Mouse (Mus musculus): Measurements from ENCODE around the gene Mvd. TPM values are rescaled to one million over a fixed set of nuclear protein-coding genes. Genes with fewer than 3 reads are reported as not detected.

Mvd gene
- polyA plus RNA-seq (2014; fragmentation: Nextera tagmentation; extraction: Ambion mirVana), result 52.6 and 60.2 TPM in 2 replicates

- H3K4me1 ChIP-seq (replicated peaks; ENCODE audit: control insufficient read depth, insufficient read depth, low read length), result peaks cover 21% of the 10 kb centered on the region
- H3K4me3 ChIP-seq (ENCODE audit: low read depth, low read length), result peak within 1 kb of the TSS; percentile 81
- no peaks in the 10 kb centered on the region for H3K27me3 ChIP-seq (replicated peaks; ENCODE audit: control insufficient read depth, insufficient read depth, low read length)
- H3K36me3 ChIP-seq (ENCODE audit: control insufficient read depth, insufficient read depth, low read length), result peaks cover 11% of the 10 kb centered on the region; the same call in 1 of the 2 replicates
- WGBS, result 1% methylated on average over 47 of the region's 47 CpGs
- peak within 1 kb of the TSS; percentile 96 for H3K27ac ChIP-seq (ENCODE audit: low read depth)
- peak within 1 kb of the TSS; percentile 82 for H3K4me2 ChIP-seq (ENCODE audit: low read length)
- no peaks in the 10 kb centered on the region for H3K9me3 ChIP-seq (ENCODE audit: control insufficient read depth, low read length)
- ATAC-seq (replicated peaks; ENCODE audit: low FRiP score, low TSS enrichment, low read depth) (peak; percentile 97), DNase-seq (ENCODE audit: low spot score) (peak; percentile 96)
- peak within 1 kb of the TSS; percentile 74 for H3K9ac ChIP-seq (ENCODE audit: low read length)
Observed at GRCm38 (mm10) chr8:122443262-122444006, at the start of gene Mvd. Gene Mvd (minus strand): TSS chr8:122443422.

GRCm38 (mm10) chr8:122488387-122488786 is 45.2 kb upstream of the Mvd start:
- H3K27ac ChIP-seq (ENCODE audit: low read depth), result no peak overlapping the region
- ATAC-seq (replicated peaks; ENCODE audit: low FRiP score, low TSS enrichment, low read depth) (no peak), DNase-seq (ENCODE audit: low spot score) (no peak)
- WGBS, result 92% methylated on average over 9 of the region's 9 CpGs
- H3K9ac ChIP-seq (ENCODE audit: low read length), result no peak overlapping the region
- no peaks in the 10 kb centered on the region for H3K9me3 ChIP-seq (ENCODE audit: control insufficient read depth, low read length)
- H3K27me3 ChIP-seq (replicated peaks; ENCODE audit: control insufficient read depth, insufficient read depth, low read length), result no peaks in the 10 kb centered on the region
- no peaks in the 10 kb centered on the region for H3K4me1 ChIP-seq (replicated peaks; ENCODE audit: control insufficient read depth, insufficient read depth, low read length)
- H3K36me3 ChIP-seq (ENCODE audit: control insufficient read depth, insufficient read depth, low read length), result peaks cover 92% of the 10 kb centered on the region
- H3K4me3 ChIP-seq (ENCODE audit: low read depth, low read length), result no peak overlapping the region
- no peak overlapping the region for H3K4me2 ChIP-seq (ENCODE audit: low read length)

GRCm38 (mm10) chr8:122484831-122485230 is 41.6 kb upstream of the Mvd start:
- H3K36me3 ChIP-seq (ENCODE audit: control insufficient read depth, insufficient read depth, low read length), result peaks cover 92% of the 10 kb centered on the region
- WGBS, result 92% methylated on average over 12 of the region's 12 CpGs

GRCm38 (mm10) chr8:122483877-122484276 is 40.7 kb upstream of the Mvd start:
- ATAC-seq (replicated peaks; ENCODE audit: low FRiP score, low TSS enrichment, low read depth), result no peak
- H3K27me3 ChIP-seq (replicated peaks; ENCODE audit: control insufficient read depth, insufficient read depth, low read length), result no peaks in the 10 kb centered on the region
- no peak overlapping the region for H3K4me2 ChIP-seq (ENCODE audit: low read length)
- no peak for DNase-seq (ENCODE audit: low spot score)
- no peak overlapping the region for H3K9ac ChIP-seq (ENCODE audit: low read length)
- no peaks in the 10 kb centered on the region for H3K9me3 ChIP-seq (ENCODE audit: control insufficient read depth, low read length)
- 96% methylated on average over 7 of the region's 7 CpGs for WGBS
- H3K36me3 ChIP-seq (ENCODE audit: control insufficient read depth, insufficient read depth, low read length), result peaks cover 94% of the 10 kb centered on the region
- no peak overlapping the region for H3K27ac ChIP-seq (ENCODE audit: low read depth)
- H3K4me1 ChIP-seq (replicated peaks; ENCODE audit: control insufficient read depth, insufficient read depth, low read length), result no peaks in the 10 kb centered on the region
- H3K4me3 ChIP-seq (ENCODE audit: low read depth, low read length), result no peak overlapping the region

More at GRCm38 (mm10) chr8:122484831-122485230, 41.6 kb upstream of the Mvd start:
- no peak overlapping the region for H3K9ac ChIP-seq (ENCODE audit: low read length)
- H3K4me2 ChIP-seq (ENCODE audit: low read length), result no peak overlapping the region
- no peak overlapping the region for H3K4me3 ChIP-seq (ENCODE audit: low read depth, low read length)
- H3K27ac ChIP-seq (ENCODE audit: low read depth), result no peak overlapping the region
- H3K4me1 ChIP-seq (replicated peaks; ENCODE audit: control insufficient read depth, insufficient read depth, low read length), result no peaks in the 10 kb centered on the region
- DNase-seq (ENCODE audit: low spot score), result no peak
- H3K9me3 ChIP-seq (ENCODE audit: control insufficient read depth, low read length), result no peaks in the 10 kb centered on the region
- no peak for ATAC-seq (replicated peaks; ENCODE audit: low FRiP score, low TSS enrichment, low read depth)
- no peaks in the 10 kb centered on the region for H3K27me3 ChIP-seq (replicated peaks; ENCODE audit: control insufficient read depth, insufficient read depth, low read length)

- Histone ChIP-seq H3K9me3 (ENCODE audit: control insufficient read depth, low read length) (no peaks in the 10 kb centered on the region), H3K36me3 (ENCODE audit: control insufficient read depth, insufficient read depth, low read length) (peaks cover 84% of the 10 kb centered on the region), H3K4me3 (ENCODE audit: low read depth, low read length) (no peak overlapping the region), H3K4me2 (ENCODE audit: low read length) (no peak overlapping the region), H3K4me1 (replicated peaks; ENCODE audit: control insufficient read depth, insufficient read depth, low read length) (no peaks in the 10 kb centered on the region), H3K27ac (ENCODE audit: low read depth) (no peak overlapping the region), H3K9ac (ENCODE audit: low read length) (no peak overlapping the region), H3K27me3 (replicated peaks; ENCODE audit: control insufficient read depth, insufficient read depth, low read length) (no peaks in the 10 kb centered on the region)
- ATAC-seq (replicated peaks; ENCODE audit: low FRiP score, low TSS enrichment, low read depth) (no peak), DNase-seq (ENCODE audit: low spot score) (no peak)
- WGBS, result 95% methylated on average over 8 of the region's 8 CpGs
Observed at GRCm38 (mm10) chr8:122482448-122482847, 39.2 kb upstream of the Mvd start.

- Histone ChIP-seq H3K4me2 (ENCODE audit: low read length) (peak within 1 kb of the TSS; percentile 88), H3K4me3 (ENCODE audit: low read depth, low read length) (peak within 1 kb of the TSS; percentile 97), H3K4me1 (replicated peaks; ENCODE audit: control insufficient read depth, insufficient read depth, low read length) (peaks cover 20% of the 10 kb centered on the region), H3K27ac (ENCODE audit: low read depth) (peak within 1 kb of the TSS; percentile 48; the same call in 1 of the 2 replicates), H3K9me3 (ENCODE audit: control insufficient read depth, low read length) (no peaks in the 10 kb centered on the region), H3K9ac (ENCODE audit: low read length) (peak within 1 kb of the TSS; percentile 81), H3K36me3 (ENCODE audit: control insufficient read depth, insufficient read depth, low read length) (peaks cover 23% of the 10 kb centered on the region), H3K27me3 (replicated peaks; ENCODE audit: control insufficient read depth, insufficient read depth, low read length) (no peaks in the 10 kb centered on the region)
- ATAC-seq (replicated peaks; ENCODE audit: low FRiP score, low TSS enrichment, low read depth) (peak; percentile 92), DNase-seq (ENCODE audit: low spot score) (peak; percentile 97)
- under 1% methylated on average over 89 of the region's 103 CpGs for WGBS
Observed at GRCm38 (mm10) chr8:122475580-122476320, 32.5 kb upstream of the Mvd start, which contains the start of the genes Rnf166 and Ctu2. Gene Rnf166 (minus strand): TSS chr8:122476064. Gene Ctu2 (plus strand): TSS chr8:122476143.

- Histone ChIP-seq H3K27ac (ENCODE audit: low read depth) (peak overlapping the region; percentile 48; the same call in 1 of the 2 replicates), H3K36me3 (ENCODE audit: control insufficient read depth, insufficient read depth, low read length) (peaks cover 22% of the 10 kb centered on the region), H3K4me2 (ENCODE audit: low read length) (peak overlapping the region; percentile 88), H3K4me3 (ENCODE audit: low read depth, low read length) (peak overlapping the region; percentile 97), H3K9ac (ENCODE audit: low read length) (peak overlapping the region; percentile 81), H3K9me3 (ENCODE audit: control insufficient read depth, low read length) (no peaks in the 10 kb centered on the region), H3K4me1 (replicated peaks; ENCODE audit: control insufficient read depth, insufficient read depth, low read length) (peaks cover 20% of the 10 kb centered on the region), H3K27me3 (replicated peaks; ENCODE audit: control insufficient read depth, insufficient read depth, low read length) (no peaks in the 10 kb centered on the region)
- peak; percentile 70 for DNase-seq (ENCODE audit: low spot score)
- 9% methylated on average over 16 of the region's 16 CpGs for WGBS
- no peak for ATAC-seq (replicated peaks; ENCODE audit: low FRiP score, low TSS enrichment, low read depth)
Observed at GRCm38 (mm10) chr8:122474951-122475560, 31.8 kb upstream of the Mvd start.

- peaks cover 19% of the 10 kb centered on the region for H3K36me3 ChIP-seq (ENCODE audit: control insufficient read depth, insufficient read depth, low read length)
- no peak overlapping the region for H3K4me3 ChIP-seq (ENCODE audit: low read depth, low read length)
- peaks cover 20% of the 10 kb centered on the region for H3K4me1 ChIP-seq (replicated peaks; ENCODE audit: control insufficient read depth, insufficient read depth, low read length)
- WGBS, result 82% methylated on average over 8 of the region's 8 CpGs
- H3K4me2 ChIP-seq (ENCODE audit: low read length), result no peak overlapping the region
- H3K9ac ChIP-seq (ENCODE audit: low read length), result no peak overlapping the region
- ATAC-seq (replicated peaks; ENCODE audit: low FRiP score, low TSS enrichment, low read depth) (no peak), DNase-seq (ENCODE audit: low spot score) (no peak)
- no peaks in the 10 kb centered on the region for H3K27me3 ChIP-seq (replicated peaks; ENCODE audit: control insufficient read depth, insufficient read depth, low read length)
- no peak overlapping the region for H3K27ac ChIP-seq (ENCODE audit: low read depth)
- no peaks in the 10 kb centered on the region for H3K9me3 ChIP-seq (ENCODE audit: control insufficient read depth, low read length)
Observed at GRCm38 (mm10) chr8:122473911-122474421, 30.7 kb upstream of the Mvd start.
